Mouse (Mus musculus): Measurements from ENCODE around the gene Pptc7. TPM values are rescaled to one million over a fixed set of nuclear protein-coding genes. Genes with fewer than 3 reads are reported as not detected.
A peak's percentile ranks its signal among the peaks of the same experiment; 100 is the strongest.

Gene Pptc7
- polyA plus RNA-seq (2015; fragmentation: Nextera tagmentation; extraction: Ambion mirVana): 6.5 and 8.1 TPM in 2 replicates

DNA sequence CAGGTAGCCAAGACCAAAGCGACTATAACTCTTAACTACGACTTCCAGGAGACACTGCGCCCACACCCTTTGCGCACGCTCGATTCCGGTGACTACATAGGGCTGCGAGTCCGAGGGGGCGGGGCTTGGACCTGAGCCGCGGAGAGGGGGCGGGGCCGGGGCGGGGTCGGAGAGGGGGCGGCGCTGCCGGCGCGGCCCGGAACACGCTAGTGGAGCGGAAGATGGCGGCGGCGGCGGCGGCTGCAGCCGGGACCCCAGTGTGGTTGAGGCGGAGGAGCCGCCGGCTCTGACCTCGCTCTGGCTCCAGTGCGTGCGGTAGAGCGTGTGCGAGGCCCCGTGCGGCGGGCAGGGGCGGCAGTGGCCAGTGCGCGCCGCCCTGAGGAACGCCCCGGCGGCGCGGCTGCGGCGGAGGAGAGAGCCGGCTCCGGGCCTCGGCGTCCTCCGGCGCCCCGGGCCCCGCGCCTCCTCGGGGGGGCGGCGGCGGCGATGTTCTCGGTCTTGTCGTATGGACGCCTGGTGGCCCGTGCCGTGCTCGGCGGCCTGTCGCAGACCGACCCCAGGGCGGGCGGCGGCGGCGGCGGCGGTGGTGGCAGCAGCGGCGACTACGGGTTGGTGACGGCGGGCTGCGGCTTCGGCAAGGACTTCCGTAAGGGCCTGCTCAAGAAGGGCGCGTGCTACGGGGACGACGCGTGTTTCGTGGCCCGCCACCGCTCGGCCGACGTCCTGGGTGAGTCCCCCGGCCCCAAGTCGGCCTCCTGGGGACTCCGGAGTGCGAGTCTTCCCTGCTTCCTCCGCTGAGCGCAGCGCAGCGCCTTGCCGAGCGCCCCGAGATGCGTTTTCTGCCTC is at the start of gene Pptc7:
Gene Pptc7 (plus strand): TSS at position 183 of the 846 bp plus-strand sequence.
- under 1% methylated on average over 79 of the region's 114 CpGs for WGBS
- H3K4me1 ChIP-seq (ENCODE audit: control insufficient read depth, insufficient read depth, low read depth, low read length): peaks cover 19% of the 10 kb centered on the region

DNA sequence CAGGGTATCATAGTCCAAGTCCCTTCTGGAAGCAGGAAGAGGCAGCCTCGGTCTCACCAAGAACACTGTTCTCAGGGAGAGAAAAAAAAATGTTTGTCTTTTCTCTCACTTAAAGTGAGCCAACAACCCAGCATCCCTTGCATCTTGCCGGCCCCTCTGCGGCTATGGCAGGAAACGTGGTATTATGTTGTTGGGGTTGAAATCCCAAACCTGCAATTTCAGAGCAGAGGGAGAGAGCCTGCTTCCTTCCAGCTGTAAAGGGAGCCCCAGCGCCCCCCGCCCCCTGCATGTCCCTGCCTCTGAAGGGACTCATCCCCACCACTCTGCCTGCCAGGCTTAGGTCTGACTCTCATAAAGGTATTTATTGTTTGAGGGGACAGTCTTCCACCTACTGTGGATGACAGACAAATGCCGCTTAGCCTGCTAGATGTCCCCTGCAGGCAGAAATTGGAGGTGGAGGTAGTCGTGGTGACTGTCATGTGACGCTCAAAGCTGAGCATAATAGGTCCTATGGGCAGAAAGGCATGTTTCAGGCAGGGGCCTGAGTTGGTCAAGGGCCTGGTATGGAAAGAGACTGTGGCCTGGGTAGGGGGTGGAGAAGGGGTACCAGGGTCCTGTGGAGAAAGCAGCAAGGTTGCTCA is 48.8 kb upstream of the Pptc7 start:
- Histone ChIP-seq H3K9ac (ENCODE audit: low read depth, low read length) (no peak overlapping the region), H3K4me2 (ENCODE audit: low read length) (no peak overlapping the region), H3K9me3 (ENCODE audit: control insufficient read depth, low read length) (no peaks in the 10 kb centered on the region), H3K27me3 (replicated peaks; ENCODE audit: control insufficient read depth, insufficient read depth, low read length) (no peaks in the 10 kb centered on the region), H3K4me3 (ENCODE audit: low read length) (no peak overlapping the region), H3K36me3 (ENCODE audit: control insufficient read depth, insufficient read depth, low read length) (no peaks in the 10 kb centered on the region), H3K4me1 (ENCODE audit: control insufficient read depth, insufficient read depth, low read depth, low read length) (no peaks in the 10 kb centered on the region; the same call in 1 of the 2 replicates), H3K27ac (ENCODE audit: low read depth, low read length) (no peak overlapping the region; the same call in 1 of the 2 replicates)
- 59% methylated on average over 9 of the region's 9 CpGs for WGBS
- no peak for ATAC-seq

More for the DNA sequence above, at the start of gene Pptc7:
- no peaks in the 10 kb centered on the region for H3K9me3 ChIP-seq (ENCODE audit: control insufficient read depth, low read length)
- H3K9ac ChIP-seq (ENCODE audit: low read depth, low read length): peak within 1 kb of the TSS; percentile 89
- H3K4me2 ChIP-seq (ENCODE audit: low read length): peak within 1 kb of the TSS; percentile 97
- peak within 1 kb of the TSS; percentile 68 for H3K4me3 ChIP-seq (ENCODE audit: low read length)
- peak within 1 kb of the TSS; percentile 89 for H3K27ac ChIP-seq (ENCODE audit: low read depth, low read length)
- no peaks in the 10 kb centered on the region for H3K36me3 ChIP-seq (ENCODE audit: control insufficient read depth, insufficient read depth, low read length)
- H3K27me3 ChIP-seq (replicated peaks; ENCODE audit: control insufficient read depth, insufficient read depth, low read length): no peaks in the 10 kb centered on the region
- peak; percentile 95 for ATAC-seq

DNA sequence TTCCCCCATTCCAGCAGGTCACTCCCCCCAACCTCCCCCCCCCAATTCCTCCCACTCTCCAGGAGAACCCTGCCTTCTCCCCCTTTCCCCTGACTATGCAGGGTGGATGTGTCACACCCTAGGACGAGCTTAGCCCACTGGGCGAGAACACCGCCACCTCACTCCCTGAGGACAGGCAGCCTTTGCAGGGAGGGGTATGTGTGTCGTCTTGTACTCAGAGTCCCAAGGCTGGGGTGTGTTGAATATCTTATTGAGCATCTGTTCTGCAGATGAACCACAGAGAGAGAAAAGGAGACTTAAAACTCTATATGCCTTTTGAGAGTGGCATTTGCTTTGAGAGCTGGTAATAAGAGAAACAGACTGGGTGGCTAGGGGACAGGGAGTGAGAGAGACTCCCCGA is 47.0 kb upstream of the Pptc7 start:
- no peak for ATAC-seq
- Histone ChIP-seq H3K9me3 (ENCODE audit: control insufficient read depth, low read length) (no peaks in the 10 kb centered on the region), H3K9ac (ENCODE audit: low read depth, low read length) (no peak overlapping the region), H3K4me1 (ENCODE audit: control insufficient read depth, insufficient read depth, low read depth, low read length) (no peaks in the 10 kb centered on the region; the same call in 1 of the 2 replicates), H3K4me2 (ENCODE audit: low read length) (no peak overlapping the region), H3K36me3 (ENCODE audit: control insufficient read depth, insufficient read depth, low read length) (no peaks in the 10 kb centered on the region; the same call in 1 of the 2 replicates), H3K27ac (ENCODE audit: low read depth, low read length) (no peak overlapping the region), H3K27me3 (replicated peaks; ENCODE audit: control insufficient read depth, insufficient read depth, low read length) (no peaks in the 10 kb centered on the region), H3K4me3 (ENCODE audit: low read length) (no peak overlapping the region)
- WGBS: 73% methylated on average over 5 of the region's 5 CpGs

DNA sequence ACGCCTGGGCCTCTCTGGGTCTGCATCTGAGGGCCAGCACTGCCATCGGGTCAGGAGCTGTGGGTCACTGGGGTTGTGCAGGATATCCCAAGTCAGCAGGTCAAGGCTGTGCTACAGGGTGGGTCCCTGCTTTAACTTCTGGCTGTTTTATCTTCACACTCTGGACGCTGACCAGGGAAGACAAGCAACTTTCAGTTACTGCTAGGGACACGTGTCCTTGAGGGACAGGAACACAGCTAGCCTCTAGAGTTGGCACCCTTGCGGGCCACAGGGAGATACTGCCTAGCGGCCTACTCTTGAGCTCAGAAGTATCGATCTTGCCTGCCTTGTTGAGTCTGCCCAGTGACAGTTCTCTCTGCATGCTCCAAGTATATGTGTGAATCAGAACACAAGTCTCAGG is 44.5 kb upstream of the Pptc7 start:
- WGBS: 92% methylated on average over 7 of the region's 7 CpGs

DNA sequence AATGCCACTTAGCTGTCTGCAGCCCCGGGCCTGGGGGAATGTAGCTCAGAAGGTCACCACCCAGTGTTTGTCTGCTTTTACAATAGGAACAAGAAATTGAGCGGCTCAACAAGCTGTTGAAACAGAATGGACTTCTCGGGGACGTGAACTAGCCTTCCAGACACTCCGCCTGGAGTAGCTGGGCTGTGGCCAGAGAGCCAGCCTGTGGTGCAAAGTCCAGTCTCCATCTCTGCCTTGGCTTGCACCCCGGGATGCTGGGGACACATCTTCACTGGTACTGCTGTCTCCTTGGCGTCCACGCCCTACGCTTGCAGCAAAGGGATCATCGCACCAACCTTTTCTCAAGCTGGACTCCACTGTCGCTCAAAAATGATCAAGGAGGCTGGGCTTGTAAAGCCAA is 43.6 kb upstream of the Pptc7 start:
- Histone ChIP-seq H3K9ac (ENCODE audit: low read depth, low read length) (no peak overlapping the region), H3K36me3 (ENCODE audit: control insufficient read depth, insufficient read depth, low read length) (no peaks in the 10 kb centered on the region; the same call in 1 of the 2 replicates), H3K4me1 (ENCODE audit: control insufficient read depth, insufficient read depth, low read depth, low read length) (peaks cover 3% of the 10 kb centered on the region), H3K4me2 (ENCODE audit: low read length) (no peak overlapping the region), H3K4me3 (ENCODE audit: low read length) (no peak overlapping the region), H3K9me3 (ENCODE audit: control insufficient read depth, low read length) (no peaks in the 10 kb centered on the region), H3K27me3 (replicated peaks; ENCODE audit: control insufficient read depth, insufficient read depth, low read length) (no peaks in the 10 kb centered on the region), H3K27ac (ENCODE audit: low read depth, low read length) (no peak overlapping the region)
- WGBS: 85% methylated on average over 11 of the region's 11 CpGs
- ATAC-seq: no peak

More for the DNA sequence above, 44.5 kb upstream of the Pptc7 start:
- H3K36me3 ChIP-seq (ENCODE audit: control insufficient read depth, insufficient read depth, low read length): no peaks in the 10 kb centered on the region; the same call in 1 of the 2 replicates
- H3K27ac ChIP-seq (ENCODE audit: low read depth, low read length): no peak overlapping the region
- H3K4me1 ChIP-seq (ENCODE audit: control insufficient read depth, insufficient read depth, low read depth, low read length): peaks cover 3% of the 10 kb centered on the region
- H3K9me3 ChIP-seq (ENCODE audit: control insufficient read depth, low read length): no peaks in the 10 kb centered on the region
- H3K9ac ChIP-seq (ENCODE audit: low read depth, low read length): no peak overlapping the region
- no peak overlapping the region for H3K4me3 ChIP-seq (ENCODE audit: low read length)
- no peak overlapping the region for H3K4me2 ChIP-seq (ENCODE audit: low read length)
- no peaks in the 10 kb centered on the region for H3K27me3 ChIP-seq (replicated peaks; ENCODE audit: control insufficient read depth, insufficient read depth, low read length)
- ATAC-seq: no peak

DNA sequence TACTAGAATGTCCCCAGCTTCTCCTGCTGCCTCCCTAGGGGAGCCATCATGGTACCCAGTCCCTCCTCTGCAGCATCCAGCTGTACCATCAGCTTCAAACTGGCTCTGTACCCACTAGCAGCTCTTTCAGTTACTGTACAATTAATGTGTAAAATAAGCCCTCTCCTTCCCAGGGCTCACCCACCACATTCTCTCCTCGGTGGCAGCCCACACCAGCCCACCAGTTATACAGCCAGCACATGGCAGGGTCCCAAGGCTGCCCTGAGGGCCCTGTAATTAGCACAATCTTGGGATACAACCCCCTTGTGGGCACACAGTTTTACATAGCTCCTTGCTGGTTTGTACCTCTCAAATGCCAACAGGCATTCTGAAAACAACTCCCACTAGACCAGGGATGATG is 43.2 kb upstream of the Pptc7 start:
- H3K4me3 ChIP-seq (ENCODE audit: low read length): no peak overlapping the region
- WGBS: 70% methylated on average over 1 of the region's 1 CpGs
- no peak overlapping the region for H3K9ac ChIP-seq (ENCODE audit: low read depth, low read length)
- no peaks in the 10 kb centered on the region for H3K9me3 ChIP-seq (ENCODE audit: control insufficient read depth, low read length)
- H3K4me1 ChIP-seq (ENCODE audit: control insufficient read depth, insufficient read depth, low read depth, low read length): peaks cover 3% of the 10 kb centered on the region
- no peak overlapping the region for H3K27ac ChIP-seq (ENCODE audit: low read depth, low read length)
- H3K36me3 ChIP-seq (ENCODE audit: control insufficient read depth, insufficient read depth, low read length): no peaks in the 10 kb centered on the region; the same call in 1 of the 2 replicates
- ATAC-seq: no peak
- H3K27me3 ChIP-seq (replicated peaks; ENCODE audit: control insufficient read depth, insufficient read depth, low read length): no peaks in the 10 kb centered on the region
- no peak overlapping the region for H3K4me2 ChIP-seq (ENCODE audit: low read length)

DNA sequence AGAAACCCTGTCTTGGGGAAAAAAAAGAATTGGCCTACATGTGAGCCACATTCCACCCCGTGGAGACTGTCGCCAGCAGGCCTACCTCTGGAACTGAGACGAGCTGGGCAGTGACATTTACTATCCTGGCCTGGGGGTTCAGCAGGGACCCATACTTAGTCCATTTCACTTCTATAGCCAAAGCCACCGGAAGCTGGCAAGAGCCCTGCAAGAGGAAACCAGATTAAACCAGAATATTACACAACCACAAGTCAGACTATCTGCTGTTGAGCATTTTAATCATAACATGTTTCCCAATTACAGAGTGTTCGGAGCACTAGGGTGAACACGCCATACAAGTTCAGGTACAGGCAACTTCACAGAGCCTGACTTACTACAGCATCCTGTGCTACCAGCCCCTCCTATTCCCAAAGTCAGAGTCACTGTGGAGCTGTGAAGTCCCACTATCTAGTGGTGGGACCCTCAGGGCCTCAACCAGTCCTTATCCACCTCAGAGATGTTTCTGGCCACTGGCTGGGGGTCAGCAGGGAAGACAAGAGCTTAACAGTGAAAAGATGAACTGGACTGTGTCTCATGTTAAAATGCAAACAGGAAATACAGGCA is 41.5 kb upstream of the Pptc7 start:
- Histone ChIP-seq H3K27ac (ENCODE audit: low read depth, low read length) (no peak overlapping the region), H3K27me3 (replicated peaks; ENCODE audit: control insufficient read depth, insufficient read depth, low read length) (no peaks in the 10 kb centered on the region), H3K4me1 (ENCODE audit: control insufficient read depth, insufficient read depth, low read depth, low read length) (peaks cover 3% of the 10 kb centered on the region), H3K9ac (ENCODE audit: low read depth, low read length) (no peak overlapping the region), H3K4me3 (ENCODE audit: low read length) (no peak overlapping the region), H3K4me2 (ENCODE audit: low read length) (no peak overlapping the region), H3K9me3 (ENCODE audit: control insufficient read depth, low read length) (no peaks in the 10 kb centered on the region), H3K36me3 (ENCODE audit: control insufficient read depth, insufficient read depth, low read length) (peaks cover 3% of the 10 kb centered on the region)
- no peak for ATAC-seq
- WGBS: 85% methylated on average over 6 of the region's 6 CpGs

DNA sequence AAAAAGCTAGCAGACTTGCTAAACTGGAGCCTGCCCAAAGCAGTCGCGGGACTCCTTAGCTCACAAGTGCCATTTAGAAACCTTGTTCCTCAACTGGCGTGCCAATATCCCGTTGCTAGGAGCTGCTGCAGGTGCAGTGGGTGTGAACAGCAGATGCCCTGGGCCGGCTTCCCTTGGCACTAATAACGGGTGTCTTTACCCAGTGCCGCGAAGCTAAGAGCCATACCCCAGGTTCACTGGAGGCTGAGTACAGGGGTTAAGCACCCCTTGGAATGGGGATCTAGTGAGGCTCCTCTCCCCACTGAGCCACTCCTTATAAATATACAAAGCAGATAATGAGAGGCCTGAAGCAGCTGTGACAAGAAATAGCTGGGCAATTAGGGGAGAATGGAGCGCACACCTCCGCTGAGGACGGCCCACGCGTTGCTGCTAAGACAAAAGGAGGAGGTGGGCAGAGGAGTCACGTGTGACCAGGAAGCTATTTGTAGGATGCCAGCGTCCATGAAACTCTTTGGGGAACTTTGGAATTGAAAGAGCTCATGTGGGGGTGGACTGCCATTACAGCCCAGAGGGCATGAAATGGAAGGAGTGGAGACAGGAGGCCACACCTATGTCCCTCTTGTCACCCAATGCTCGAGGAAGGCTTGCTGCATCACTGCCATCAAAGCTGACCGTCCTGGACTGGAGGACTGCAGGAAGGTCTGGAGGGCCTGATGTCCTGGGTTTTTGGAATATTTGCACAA is 40.2 kb upstream of the Pptc7 start:
- Histone ChIP-seq H3K27ac (ENCODE audit: low read depth, low read length) (no peak overlapping the region), H3K27me3 (replicated peaks; ENCODE audit: control insufficient read depth, insufficient read depth, low read length) (no peaks in the 10 kb centered on the region), H3K36me3 (ENCODE audit: control insufficient read depth, insufficient read depth, low read length) (peaks cover 14% of the 10 kb centered on the region), H3K9ac (ENCODE audit: low read depth, low read length) (no peak overlapping the region), H3K4me3 (ENCODE audit: low read length) (no peak overlapping the region), H3K4me1 (ENCODE audit: control insufficient read depth, insufficient read depth, low read depth, low read length) (peaks cover 3% of the 10 kb centered on the region), H3K9me3 (ENCODE audit: control insufficient read depth, low read length) (no peaks in the 10 kb centered on the region), H3K4me2 (ENCODE audit: low read length) (no peak overlapping the region)
- no peak for ATAC-seq
- WGBS: 60% methylated on average over 17 of the region's 17 CpGs
